Mouse (Mus musculus): ENCODE results near the gene Cdkal1.

DNA sequence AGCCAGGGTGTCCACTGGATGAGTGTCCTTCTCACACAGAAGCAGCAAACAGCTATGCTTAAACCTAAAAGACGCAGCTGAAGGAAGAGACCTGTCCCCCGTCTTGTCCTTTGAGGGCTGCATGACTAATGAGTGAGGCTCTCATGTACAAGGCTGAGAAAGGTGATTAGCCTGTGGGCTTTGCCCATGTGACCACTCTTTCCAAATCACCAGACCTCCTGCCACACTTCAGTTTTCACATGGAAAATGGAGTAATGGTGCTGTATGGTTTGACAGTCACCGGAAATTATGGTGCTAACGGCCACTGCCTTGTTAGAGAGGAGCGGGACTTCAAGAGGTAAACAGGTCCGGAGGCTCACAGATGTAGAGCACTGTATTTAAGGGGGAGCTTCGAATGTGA is 274.7 kb downstream of the Cdkal1 start:
- TF ChIP-seq POLR2A (IDR thresholded peaks at IDR 0.05; ENCODE audit: low read depth, low read length) (no peak), CTCF (IDR thresholded peaks at IDR 0.05; ENCODE audit: extremely low read depth, insufficient read depth, insufficient read length, insufficient replicate concordance) (no peak)
